Mouse (Mus musculus) olfactory bulb, adult 2 months (tissue): Measurements from ENCODE around the gene Gm27029.
A peak's percentile ranks its signal among the peaks of the same experiment; 100 is the strongest.
"Not testable (repeated sequence)": the region's sequence is repeated elsewhere in the genome, so short reads cannot be mapped to it uniquely, and the experiment has no call there.

Experiments
- CTCF ChIP-seq: fragments of 200-500 bp; IDR thresholded peaks from 2 replicates; pipeline ENCODE4 v1.5.1; 2012; ENCODE audit warnings: low read depth, mild to moderate bottlenecking, low read length, moderate library complexity; ENCODE audit not compliant: insufficient read depth
- POLR2A ChIP-seq: fragments of 200-500 bp; IDR thresholded peaks from 2 replicates; pipeline ENCODE4 v1.6.1; 2012; ENCODE audit warnings: mild to moderate bottlenecking, low read depth, low read length, moderate library complexity; ENCODE audit not compliant: insufficient read depth

DNA sequence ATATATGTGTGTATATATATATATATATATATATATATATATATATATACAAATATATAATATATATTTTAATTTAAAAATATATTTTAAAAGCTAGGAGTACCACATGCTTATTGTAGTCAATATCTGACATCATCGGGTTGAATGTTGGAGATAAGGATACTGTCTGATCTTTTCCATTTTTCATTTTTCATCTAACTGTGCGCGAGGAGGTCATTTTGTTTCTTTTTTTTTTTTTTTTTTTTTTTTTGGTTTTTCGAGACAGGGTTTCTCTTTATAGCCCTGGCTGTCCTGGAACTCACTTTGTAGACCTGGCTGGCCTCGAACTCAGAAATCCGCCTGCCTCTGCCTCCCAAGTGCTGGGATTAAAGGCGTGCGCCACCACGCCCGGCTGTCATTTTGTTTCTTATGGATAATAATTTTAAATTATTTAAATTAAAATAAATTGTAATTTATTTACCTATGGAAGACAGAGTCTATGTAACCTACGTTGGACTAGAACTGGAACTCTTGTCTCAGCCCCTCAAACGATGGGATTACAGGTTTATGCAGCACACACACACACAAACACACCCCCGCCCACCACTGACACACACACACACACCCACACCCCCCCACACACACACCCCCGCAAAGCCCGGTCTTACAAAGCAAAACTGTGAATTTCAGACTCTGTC is 17.0 kb upstream of the Gm27029 start:
- peak; percentile 56; the same call in 1 of the 2 replicates for TF ChIP-seq CTCF
- not testable (repeated sequence) for TF ChIP-seq POLR2A
